ENCODE assay signal across 14 mouse cellular contexts in the genomic region with DNA sequence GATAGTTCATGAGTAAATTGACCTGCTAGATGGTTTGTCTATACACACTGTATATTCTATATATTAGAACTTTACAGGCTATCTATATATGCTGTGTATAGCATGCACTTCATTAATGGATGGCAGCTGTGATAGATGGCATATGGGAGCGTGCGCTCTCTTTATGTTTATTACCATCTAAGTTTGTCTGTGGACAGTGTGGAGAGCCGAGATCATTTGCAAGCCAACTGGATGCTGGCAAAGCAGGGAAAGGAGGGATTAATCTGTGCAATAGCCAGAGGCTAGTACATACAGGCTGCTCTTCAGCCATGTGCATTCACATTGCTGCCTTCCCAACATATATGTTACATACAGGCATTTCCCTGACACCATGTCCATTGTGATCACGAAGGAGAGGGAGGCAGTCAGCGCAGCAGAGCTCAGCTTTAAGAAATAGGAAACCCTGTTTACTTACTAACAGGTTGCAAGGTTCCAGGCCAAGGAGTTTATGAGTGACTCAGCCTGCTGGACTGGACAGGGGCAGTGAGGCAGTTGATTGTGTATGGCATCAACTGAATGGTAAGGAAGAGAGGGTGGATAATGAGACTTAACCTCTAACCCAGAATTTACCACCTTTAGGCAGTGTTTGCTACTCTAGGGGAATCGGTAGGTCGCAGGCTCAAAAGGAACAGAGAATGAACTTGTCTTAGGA.
DNase-seq lines count a peak whose midpoint lies in the region; ATAC-seq lines count a peak whose summit lies in the region.
"Had no signal": no experiment of that assay in that cellular context is flagged by ENCODE, and none has a peak within 500 bp of the region (broad histone marks: within the 10 kb centered on the region; RNA-seq: fewer than 3 reads in every experiment).

No protein-coding gene starts in this region.

- H3K27ac ChIP-seq in forebrain, embryonic 12.5 days, result 0 out of 2 replicates have a peak overlapping the region, but pooled peaks have one; percentile 25
- H3K27ac ChIP-seq in forebrain, embryonic 10.5 days, result no peak overlapping the region
- H3K27ac ChIP-seq in lung, embryonic 15.5 days, result peak overlapping the region; percentile 15; the same call in 1 of the 2 replicates
- H3K27ac ChIP-seq in hindbrain, embryonic 14.5 days, result no peak overlapping the region
- H3K27ac ChIP-seq in neural tube, embryonic 15.5 days (replicated peaks), result 0 out of 2 replicates have a peak overlapping the region, but pooled peaks have one; percentile 14
- H3K27ac ChIP-seq: embryonic facial prominence, embryonic 10.5 days; limb, embryonic 15.5 days had no signal

- DNase-seq in forebrain, embryonic 10.5 days (ENCODE audit: extremely low spot score, low spot score), result no peak
- no peak for DNase-seq in lung, postnatal 25 days (ENCODE audit: low spot score)
- DNase-seq in hindbrain, embryonic 14.5 days (ENCODE audit: low spot score), result no peak
- no peak for DNase-seq in T-cell, adult 2 months (ENCODE audit: low spot score)
- DNase-seq in right cerebral cortex, postnatal 25 days, result no peak
- DNase-seq: adrenal gland, postnatal 10 days; layer of hippocampus, adult 9-11 months; lung, postnatal 10 days had no signal

- WGBS in forebrain, embryonic 12.5 days, result 47% methylated on average over 7 of the region's 7 CpGs
- 61% methylated on average over 7 of the region's 7 CpGs for WGBS in forebrain, embryonic 10.5 days
- WGBS in lung, embryonic 15.5 days, result 45% methylated on average over 7 of the region's 7 CpGs
- 44% methylated on average over 7 of the region's 7 CpGs for WGBS in hindbrain, embryonic 14.5 days
- 32% methylated on average over 7 of the region's 7 CpGs for WGBS in neural tube, embryonic 15.5 days

- no peak overlapping the region for H3K4me2 ChIP-seq in forebrain, embryonic 12.5 days
- H3K4me2 ChIP-seq in lung, embryonic 15.5 days, result no peak overlapping the region
- no peak overlapping the region for H3K4me2 ChIP-seq in hindbrain, embryonic 14.5 days (replicated peaks)
- H3K4me2 ChIP-seq in neural tube, embryonic 15.5 days, result no peak overlapping the region
- H3K4me2 ChIP-seq: forebrain, embryonic 15.5 days; limb, embryonic 15.5 days had no signal

- no peaks in the 10 kb centered on the region for H3K9me3 ChIP-seq in forebrain, embryonic 12.5 days
- H3K9me3 ChIP-seq in forebrain, embryonic 10.5 days, result no peaks in the 10 kb centered on the region
- no peaks in the 10 kb centered on the region for H3K9me3 ChIP-seq in lung, embryonic 15.5 days
- no peaks in the 10 kb centered on the region for H3K9me3 ChIP-seq in hindbrain, embryonic 14.5 days (ENCODE audit: control insufficient read depth, low read length)
- H3K9me3 ChIP-seq in neural tube, embryonic 15.5 days (replicated peaks), result no peaks in the 10 kb centered on the region
- H3K9me3 ChIP-seq: embryonic facial prominence, embryonic 10.5 days; forebrain, embryonic 15.5 days; limb, embryonic 15.5 days had no signal

- no peak overlapping the region for H3K9ac ChIP-seq in forebrain, embryonic 12.5 days
- no peak overlapping the region for H3K9ac ChIP-seq in lung, embryonic 15.5 days
- no peak overlapping the region for H3K9ac ChIP-seq in hindbrain, embryonic 14.5 days
- H3K9ac ChIP-seq in neural tube, embryonic 15.5 days (replicated peaks), result no peak overlapping the region
- H3K9ac ChIP-seq: limb, embryonic 15.5 days had no signal

- no peak overlapping the region for H3K4me3 ChIP-seq in forebrain, embryonic 12.5 days (replicated peaks)
- H3K4me3 ChIP-seq in forebrain, embryonic 10.5 days, result no peak overlapping the region
- no peak overlapping the region for H3K4me3 ChIP-seq in lung, embryonic 15.5 days
- H3K4me3 ChIP-seq in hindbrain, embryonic 14.5 days (replicated peaks; ENCODE audit: low read length), result no peak overlapping the region
- H3K4me3 ChIP-seq in neural tube, embryonic 15.5 days (replicated peaks), result no peak overlapping the region
- H3K4me3 ChIP-seq: embryonic facial prominence, embryonic 10.5 days; forebrain, embryonic 15.5 days; limb, embryonic 15.5 days had no signal

- H3K36me3 ChIP-seq in forebrain, embryonic 12.5 days (replicated peaks), result peaks cover 9% of the 10 kb centered on the region; the same call in 1 of the 2 replicates
- peaks cover 35% of the 10 kb centered on the region for H3K36me3 ChIP-seq in forebrain, embryonic 10.5 days (replicated peaks)
- H3K36me3 ChIP-seq in lung, embryonic 15.5 days, result peaks cover 3% of the 10 kb centered on the region; the same call in 1 of the 2 replicates
- H3K36me3 ChIP-seq in hindbrain, embryonic 14.5 days (replicated peaks; ENCODE audit: control insufficient read depth, insufficient read depth), result no peaks in the 10 kb centered on the region
- no peaks in the 10 kb centered on the region for H3K36me3 ChIP-seq in neural tube, embryonic 15.5 days
- H3K36me3 ChIP-seq: forebrain, embryonic 15.5 days; limb, embryonic 15.5 days had no signal

- ATAC-seq in forebrain, embryonic 12.5 days (ENCODE audit: low FRiP score), result no peak
- no peak for ATAC-seq in lung, embryonic 15.5 days (ENCODE audit: borderline replicate concordance, extremely low read depth, low FRiP score, low TSS enrichment)
- 0 out of 2 replicates have a peak, but pooled peaks have one; percentile 23 for ATAC-seq in hindbrain, embryonic 14.5 days (ENCODE audit: low FRiP score)
- ATAC-seq in neural tube, embryonic 15.5 days (ENCODE audit: low FRiP score), result peak; percentile 32; the same call in 1 of the 2 replicates
- ATAC-seq: forebrain, embryonic 15.5 days had no signal

- peaks cover 14% of the 10 kb centered on the region for H3K27me3 ChIP-seq in forebrain, embryonic 12.5 days
- peaks cover 84% of the 10 kb centered on the region for H3K27me3 ChIP-seq in forebrain, embryonic 10.5 days (ENCODE audit: poor library complexity, severe bottlenecking)
- no peaks in the 10 kb centered on the region for H3K27me3 ChIP-seq in lung, embryonic 15.5 days
- H3K27me3 ChIP-seq in hindbrain, embryonic 14.5 days (ENCODE audit: control insufficient read depth, insufficient read depth, low read length), result no peaks in the 10 kb centered on the region
- no peaks in the 10 kb centered on the region for H3K27me3 ChIP-seq in neural tube, embryonic 15.5 days (replicated peaks)
- H3K27me3 ChIP-seq: forebrain, embryonic 15.5 days; limb, embryonic 15.5 days had no signal

- peaks cover 62% of the 10 kb centered on the region for H3K4me1 ChIP-seq in forebrain, embryonic 12.5 days
- peaks cover 72% of the 10 kb centered on the region for H3K4me1 ChIP-seq in forebrain, embryonic 10.5 days
- peaks cover 64% of the 10 kb centered on the region for H3K4me1 ChIP-seq in lung, embryonic 15.5 days
- peaks cover 44% of the 10 kb centered on the region for H3K4me1 ChIP-seq in hindbrain, embryonic 14.5 days (replicated peaks; ENCODE audit: control insufficient read depth, insufficient read depth, low read length)
- H3K4me1 ChIP-seq in neural tube, embryonic 15.5 days, result peaks cover 54% of the 10 kb centered on the region

Comparison
In these comparisons a context has a peak if more than half of its experiments do, and no peak if none do; other contexts are left out.
1. H3K27ac ChIP-seq: peak in forebrain, embryonic 12.5 days (single experiment), lung, embryonic 15.5 days (single experiment) and neural tube, embryonic 15.5 days (single experiment); none in forebrain, embryonic 10.5 days (single experiment) and hindbrain, embryonic 14.5 days (single experiment).
2. ATAC-seq: peak in hindbrain, embryonic 14.5 days (single experiment) and neural tube, embryonic 15.5 days (single experiment); none in forebrain, embryonic 12.5 days (single experiment) and lung, embryonic 15.5 days (single experiment).